Mouse (Mus musculus) thymus, adult 2 months (tissue): Measurements from ENCODE around the gene Nmur1.

ENCODE experiments used
- CTCF ChIP-seq: fragments of 200-500 bp; IDR thresholded peaks from 2 replicates; pipeline ENCODE4 v1.5.1; 2012; ENCODE audit warnings: mild to moderate bottlenecking, control low read depth, low read length, moderate library complexity, borderline replicate concordance; ENCODE audit not compliant: control insufficient read depth, poor library complexity, insufficient read depth; ENCODE audit errors: extremely low read depth
- POLR2A ChIP-seq: fragments of 200-500 bp; IDR thresholded peaks from 2 replicates; pipeline ENCODE4 v1.6.1; 2012; ENCODE audit warnings: mild to moderate bottlenecking, low read length, control low read depth, moderate library complexity; ENCODE audit not compliant: control insufficient read depth, poor library complexity, insufficient read depth; ENCODE audit errors: extremely low read depth

GRCm38 (mm10) chr1:86358229-86358905 is 67.7 kb downstream of the Nmur1 start:
- TF ChIP-seq POLR2A: no peak
- no peak for TF ChIP-seq CTCF
